Mouse (Mus musculus) kidney, postnatal 0 days (tissue): ENCODE results near the gene Fyn. TPM values are rescaled to one million over a fixed set of nuclear protein-coding genes. Genes with fewer than 3 reads are reported as not detected.

Experiments
- ATAC-seq: fragments of 200-750 bp; cut with Nextera tagmentation; replicated peaks from 2 replicates; pipeline ENCODE4 v1.8.0; 2017; ENCODE audit warnings: low read depth, moderate number of reproducible peaks, moderate TSS enrichment, moderate library complexity; ENCODE audit not compliant: low FRiP score
- DNase-seq: peaks from one replicate; pipeline ENCODE4 v3.0.0-alpha.2; 2016; ENCODE audit warnings: low spot score
- H3K27ac ChIP-seq: fragments of 300-500 bp; sonication (generic); 2 replicates; pipeline ENCODE4 v1.5.1; 2014; ENCODE audit warnings: mild to moderate bottlenecking
- H3K27me3 ChIP-seq: fragments of 300-500 bp; sonication (generic); 2 replicates; pipeline ENCODE4 v1.6.1; 2014; ENCODE audit warnings: low read length, mixed read lengths; ENCODE audit not compliant: insufficient read depth
- H3K36me3 ChIP-seq: fragments of 300-500 bp; sonication (generic); 2 replicates; pipeline ENCODE4 v1.6.1; 2014; ENCODE audit warnings: low read length, mixed read lengths; ENCODE audit not compliant: insufficient read depth
- H3K4me1 ChIP-seq: fragments of 300-500 bp; sonication (generic); replicated peaks from 2 replicates; pipeline ENCODE4 v1.6.1; 2014; ENCODE audit warnings: antibody characterized with exemption, low read length, mixed read lengths; ENCODE audit not compliant: insufficient read depth
- H3K4me2 ChIP-seq: fragments of 300-500 bp; sonication (generic); 2 replicates; pipeline ENCODE4 v1.6.1; 2014; ENCODE audit warnings: mild to moderate bottlenecking, low read length, moderate library complexity, mixed read lengths
- H3K4me3 ChIP-seq: fragments of 300-500 bp; sonication (generic); replicated peaks from 2 replicates; pipeline ENCODE4 v1.5.1; 2014; ENCODE audit warnings: low read depth, low read length
- H3K9ac ChIP-seq: fragments of 300-500 bp; sonication (generic); 2 replicates; pipeline ENCODE4 v1.6.1; 2014; ENCODE audit warnings: low read depth, low read length
- H3K9me3 ChIP-seq: fragments of 300-500 bp; sonication (generic); replicated peaks from 2 replicates; pipeline ENCODE4 v1.6.1; 2016; ENCODE audit warnings: low read length, inconsistent platforms, mixed read lengths
- CTCF ChIP-seq: IDR thresholded peaks from 2 replicates; pipeline ENCODE4 v1.5.1; 2016; ENCODE audit warnings: antibody characterized with exemption, low read depth, mild to moderate bottlenecking, moderate library complexity
- WGBS: fragments of 180-500 bp; shearing (Covaris S2); extraction: QIAGEN DNeasy Blood & Tissue Kit; methylation state at CpG from one replicate; pipeline ENCODE4 v1.1.7; 2014; 5-methylcytosine and 5-hydroxymethylcytosine counted together
- polyA plus RNA-seq: library from polyadenylated mRNA; unstranded; fragments of >200 nt; fragmentation: Nextera tagmentation; extraction: Ambion mirVana; gene quantifications from 2 replicates; pipeline ENCODE4 v1.2.1, GENCODE M21; 2015

Fyn gene
- polyA plus RNA-seq, 1 experiment from 2014 or later = 27.8 TPM

DNA sequence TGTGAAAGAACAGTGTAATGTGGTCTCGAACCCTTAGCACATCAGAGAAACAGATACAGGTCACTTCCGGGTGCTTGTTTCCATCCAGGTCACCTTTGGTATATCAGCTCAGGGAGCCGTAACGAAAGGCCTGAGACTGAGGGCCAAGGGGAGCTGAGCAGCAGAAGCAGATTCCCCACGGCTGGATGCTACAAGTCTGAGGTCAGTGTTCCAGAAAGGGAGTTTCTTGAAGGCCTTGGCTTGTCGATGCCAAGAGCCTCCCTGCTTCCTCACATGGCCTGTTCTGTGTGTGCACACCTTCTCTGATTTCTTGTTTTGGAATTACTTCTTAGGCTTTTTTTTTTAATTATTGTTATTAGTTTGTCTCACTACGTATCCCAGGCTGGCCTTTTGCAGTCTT, 99.2 kb downstream of the Fyn start:
- Histone ChIP-seq H3K4me1 (peaks cover 7% of the 10 kb centered on the region), H3K4me3 (no peak overlapping the region), H3K36me3 (no peaks in the 10 kb centered on the region), H3K9ac (no peak overlapping the region), H3K9me3 (no peaks in the 10 kb centered on the region), H3K27ac (0 out of 2 replicates have a peak overlapping the region, but pooled peaks have one; percentile 8), H3K4me2 (no peak overlapping the region), H3K27me3 (no peaks in the 10 kb centered on the region)
- no peak for ATAC-seq
- TF ChIP-seq CTCF = no peak
- WGBS = 62% methylated on average over 7 of the region's 7 CpGs
- DNase-seq = no peak

DNA sequence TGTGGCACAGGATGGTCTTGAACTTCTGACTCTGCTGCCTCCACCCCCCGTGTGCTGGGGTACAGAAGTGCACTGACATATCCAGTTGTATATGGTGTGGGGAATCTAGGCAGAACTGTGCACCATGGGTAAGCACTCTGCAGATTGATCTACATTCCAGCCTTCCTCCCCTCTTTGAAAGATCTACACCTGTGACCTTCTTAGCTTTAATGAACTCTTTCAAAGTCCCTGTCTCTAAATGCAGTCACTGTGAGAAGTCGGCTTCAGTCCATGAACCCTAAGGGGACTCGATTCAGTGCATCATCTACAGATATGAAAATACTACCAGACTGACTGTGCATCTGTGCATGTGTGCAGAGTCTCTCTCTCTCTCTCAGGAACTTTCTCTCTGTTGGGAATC, 99.9 kb downstream of the Fyn start:
- ATAC-seq (no peak), DNase-seq (no peak)
- H3K4me2 ChIP-seq = no peak overlapping the region
- peaks cover 7% of the 10 kb centered on the region for H3K4me1 ChIP-seq
- TF ChIP-seq CTCF = no peak
- no peaks in the 10 kb centered on the region for H3K9me3 ChIP-seq
- 84% methylated on average over 3 of the region's 3 CpGs for WGBS
- H3K4me3 ChIP-seq = no peak overlapping the region
- no peaks in the 10 kb centered on the region for H3K36me3 ChIP-seq
- H3K27ac ChIP-seq = no peak overlapping the region
- H3K9ac ChIP-seq = no peak overlapping the region
- H3K27me3 ChIP-seq = no peaks in the 10 kb centered on the region

DNA sequence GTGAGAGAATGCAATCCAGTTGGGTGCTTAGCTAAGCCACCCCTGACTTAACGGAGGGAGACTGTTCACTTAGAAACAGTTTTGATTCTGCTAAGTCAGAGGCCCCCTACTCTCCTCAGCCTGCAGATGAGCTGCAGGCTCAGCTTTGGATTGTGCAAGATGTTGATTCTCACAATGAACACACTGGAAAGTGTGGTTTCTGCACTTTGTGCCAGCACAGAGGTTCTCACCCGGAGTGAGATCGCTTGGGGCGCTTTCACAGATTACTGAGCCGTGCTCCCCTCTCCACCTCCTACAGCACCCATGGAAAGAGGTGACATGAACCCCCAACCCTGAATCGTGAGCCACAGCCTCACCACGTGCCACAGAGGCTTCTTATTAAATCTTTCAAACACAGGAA, 100.7 kb downstream of the Fyn start:
- Histone ChIP-seq H3K4me2 (no peak overlapping the region), H3K9me3 (no peaks in the 10 kb centered on the region), H3K4me1 (peaks cover 7% of the 10 kb centered on the region; the same call in 1 of the 2 replicates), H3K9ac (no peak overlapping the region), H3K4me3 (no peak overlapping the region), H3K27ac (no peak overlapping the region), H3K36me3 (no peaks in the 10 kb centered on the region), H3K27me3 (no peaks in the 10 kb centered on the region)
- ATAC-seq = no peak
- no peak for DNase-seq
- WGBS = 56% methylated on average over 7 of the region's 7 CpGs
- TF ChIP-seq CTCF = no peak

DNA sequence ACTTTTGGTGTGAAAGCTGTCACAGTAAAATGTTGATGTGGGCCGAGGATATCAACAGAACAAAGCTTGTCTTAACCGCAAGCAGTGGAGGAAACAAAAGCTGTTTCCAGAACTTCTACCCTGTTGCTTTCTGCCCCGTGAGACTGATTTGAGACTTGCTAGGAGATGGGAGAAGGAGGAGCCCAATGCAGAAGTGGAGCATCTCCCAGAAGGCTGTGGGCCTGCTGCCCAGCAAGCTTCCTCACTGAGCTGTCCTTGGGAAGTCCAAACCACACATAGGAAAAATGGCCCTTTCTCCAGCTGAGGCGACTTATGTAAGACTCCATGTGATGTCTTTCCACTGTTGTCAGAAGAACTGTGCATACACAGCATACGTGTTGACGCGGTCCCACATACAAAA, 101.7 kb downstream of the Fyn start:
- Histone ChIP-seq H3K9ac (no peak overlapping the region), H3K27me3 (no peaks in the 10 kb centered on the region), H3K36me3 (no peaks in the 10 kb centered on the region), H3K4me2 (no peak overlapping the region), H3K9me3 (no peaks in the 10 kb centered on the region), H3K4me3 (no peak overlapping the region), H3K27ac (no peak overlapping the region), H3K4me1 (peaks cover 7% of the 10 kb centered on the region; the same call in 1 of the 2 replicates)
- DNase-seq (no peak), ATAC-seq (no peak)
- no peak for TF ChIP-seq CTCF
- 86% methylated on average over 7 of the region's 7 CpGs for WGBS

DNA sequence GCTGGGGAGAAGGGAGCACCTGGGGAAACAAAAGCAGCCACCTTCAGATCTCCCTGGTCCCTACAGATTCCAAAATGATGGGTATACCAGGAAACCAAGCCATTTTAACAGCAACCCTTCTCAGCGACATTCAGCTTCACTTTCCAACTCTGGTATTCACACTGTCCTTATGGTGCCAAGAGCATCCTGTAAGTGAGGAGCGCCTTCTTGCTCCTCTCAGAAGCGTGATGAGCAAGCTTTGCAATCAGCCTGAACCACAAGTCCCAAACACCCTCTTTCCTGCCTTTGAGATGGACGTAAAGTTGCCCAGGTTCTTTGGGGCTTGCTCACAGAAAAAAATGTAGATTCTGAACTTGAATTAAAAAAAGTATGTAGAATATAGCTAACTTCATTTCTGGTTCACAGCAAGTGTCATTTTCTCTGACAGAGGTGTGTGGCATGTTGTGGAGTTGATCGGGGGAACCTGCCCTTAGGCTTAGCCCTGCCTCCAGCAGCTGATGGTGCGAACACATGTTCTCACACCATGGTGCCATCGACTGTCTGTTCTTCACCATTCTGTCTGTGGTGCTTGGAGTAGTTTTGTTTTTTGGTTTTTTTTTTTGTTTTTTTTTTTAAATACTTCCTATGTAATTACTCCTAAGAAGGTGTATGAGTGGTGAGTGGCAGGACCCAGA, 102.5 kb downstream of the Fyn start:
- Histone ChIP-seq H3K9ac (no peak overlapping the region), H3K4me2 (no peak overlapping the region)
- 85% methylated on average over 7 of the region's 7 CpGs for WGBS

DNA sequence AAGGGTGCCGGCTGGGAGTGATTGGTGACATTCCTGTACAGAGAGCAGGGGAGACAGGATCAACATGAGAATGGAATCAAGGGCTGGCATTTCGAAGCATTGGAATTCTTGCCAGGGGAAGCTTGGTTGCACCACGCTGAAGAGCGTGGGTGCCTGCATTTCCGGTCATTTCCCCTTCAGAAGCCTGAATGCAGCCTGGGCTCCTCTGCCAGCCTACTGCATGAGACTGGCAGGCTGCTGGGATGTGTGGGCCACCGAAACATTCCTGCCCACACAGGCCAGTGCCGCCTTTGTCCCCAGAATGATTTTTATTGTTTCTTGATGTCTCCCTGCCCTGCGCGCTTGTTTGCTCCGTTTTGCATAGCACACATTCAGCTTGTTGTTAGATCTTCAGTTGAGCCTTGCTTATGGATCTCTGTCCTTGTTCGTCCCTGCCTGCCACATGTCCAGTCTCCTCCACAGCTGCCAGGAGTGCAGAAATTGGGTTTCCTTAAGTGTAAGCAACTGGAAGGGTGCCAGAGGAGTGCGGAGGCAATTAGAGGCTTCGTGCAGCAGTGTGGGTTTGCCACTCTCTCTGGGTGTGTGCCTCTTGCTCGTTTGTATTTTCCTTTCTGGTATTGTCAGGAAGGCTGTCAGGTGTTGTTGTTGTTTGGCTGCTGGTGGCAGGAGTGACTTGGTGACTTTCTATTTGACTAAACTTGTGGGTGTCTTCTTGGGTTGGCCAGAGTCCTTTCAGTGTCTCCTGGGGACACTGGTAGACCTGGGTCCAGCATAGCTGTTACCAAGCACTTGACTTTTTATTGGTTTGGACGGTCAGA, 103.3 kb downstream of the Fyn start:
- no peak overlapping the region for H3K4me2 ChIP-seq
- H3K36me3 ChIP-seq = no peaks in the 10 kb centered on the region
- DNase-seq (no peak), ATAC-seq (no peak)
- peaks cover 7% of the 10 kb centered on the region; the same call in 1 of the 2 replicates for H3K4me1 ChIP-seq
- whole genome bisulfite sequencing = 51% methylated on average over 15 of the region's 15 CpGs
- H3K27me3 ChIP-seq = no peaks in the 10 kb centered on the region
- no peak for TF ChIP-seq CTCF
- no peak overlapping the region for H3K4me3 ChIP-seq
- H3K9ac ChIP-seq = no peak overlapping the region
- 0 out of 2 replicates have a peak overlapping the region, but pooled peaks have one; percentile 8 for H3K27ac ChIP-seq
- no peaks in the 10 kb centered on the region for H3K9me3 ChIP-seq

More for the DNA sequence above, 102.5 kb downstream of the Fyn start:
- no peak for TF ChIP-seq CTCF
- no peaks in the 10 kb centered on the region for H3K36me3 ChIP-seq
- DNase-seq (no peak), ATAC-seq (no peak)
- no peaks in the 10 kb centered on the region for H3K9me3 ChIP-seq
- no peaks in the 10 kb centered on the region for H3K27me3 ChIP-seq
- peaks cover 7% of the 10 kb centered on the region; the same call in 1 of the 2 replicates for H3K4me1 ChIP-seq
- no peak overlapping the region for H3K27ac ChIP-seq
- H3K4me3 ChIP-seq = no peak overlapping the region
